Mouse (Mus musculus): ENCODE results near the gene Ntrk1.

Ntrk1 gene

DNA sequence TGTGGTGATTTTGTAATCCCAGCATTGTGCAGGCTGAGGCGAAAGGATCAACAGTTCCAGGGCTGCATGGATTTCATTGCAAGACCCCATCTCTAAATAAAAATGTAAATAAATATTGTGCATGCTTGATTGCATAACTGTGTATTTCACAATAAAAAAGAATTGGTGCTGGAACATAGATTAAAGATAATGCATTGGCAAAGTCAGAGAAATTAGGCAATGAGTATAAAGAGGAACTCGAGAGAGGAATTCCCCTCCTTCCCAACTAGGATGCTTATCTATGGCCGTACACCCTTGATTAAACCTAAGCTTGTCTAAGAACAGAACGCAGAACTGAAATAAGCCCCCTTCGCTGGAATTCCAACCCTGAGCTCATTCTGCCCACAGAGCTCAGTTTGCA lies 9.8 kb downstream of the Ntrk1 start:
- no peak for DNase-seq

DNA sequence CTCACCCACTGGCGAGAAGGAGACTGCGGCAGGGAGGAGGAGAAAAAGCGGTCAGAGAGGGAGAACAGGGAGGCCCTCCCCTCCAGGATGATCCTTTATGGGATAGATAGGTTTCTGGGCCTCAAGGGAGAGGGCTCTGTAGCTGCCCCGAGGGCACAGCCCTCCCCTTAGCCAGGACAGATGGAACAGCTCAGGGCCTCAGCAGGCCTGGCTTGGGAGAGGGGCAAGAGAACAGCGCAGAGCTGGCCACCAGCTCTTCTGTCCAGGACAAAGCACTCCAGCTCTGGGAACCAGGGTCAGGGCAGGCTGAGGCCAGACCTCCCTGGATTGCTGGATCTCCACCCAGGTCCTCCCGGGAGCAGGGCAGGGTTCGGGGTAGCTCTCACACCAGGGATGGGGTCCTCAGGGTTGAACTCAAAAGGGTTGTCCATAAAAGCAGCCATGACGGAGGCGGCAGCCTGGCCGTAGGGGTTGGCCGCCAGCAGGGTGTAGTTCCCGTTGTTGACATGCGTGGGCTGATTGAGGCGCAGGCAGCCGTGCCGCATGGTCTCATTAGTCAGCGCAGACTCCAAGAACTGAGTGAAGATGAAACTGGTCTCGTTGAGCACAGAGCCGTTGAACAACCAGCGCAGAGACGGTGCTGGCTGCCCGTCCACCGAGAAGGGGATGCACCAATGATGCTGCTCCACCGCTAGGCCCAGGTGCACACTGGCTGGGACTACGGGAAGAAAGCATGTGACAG lies 11.5 kb downstream of the Ntrk1 start:
- DNase-seq, result no peak

DNA sequence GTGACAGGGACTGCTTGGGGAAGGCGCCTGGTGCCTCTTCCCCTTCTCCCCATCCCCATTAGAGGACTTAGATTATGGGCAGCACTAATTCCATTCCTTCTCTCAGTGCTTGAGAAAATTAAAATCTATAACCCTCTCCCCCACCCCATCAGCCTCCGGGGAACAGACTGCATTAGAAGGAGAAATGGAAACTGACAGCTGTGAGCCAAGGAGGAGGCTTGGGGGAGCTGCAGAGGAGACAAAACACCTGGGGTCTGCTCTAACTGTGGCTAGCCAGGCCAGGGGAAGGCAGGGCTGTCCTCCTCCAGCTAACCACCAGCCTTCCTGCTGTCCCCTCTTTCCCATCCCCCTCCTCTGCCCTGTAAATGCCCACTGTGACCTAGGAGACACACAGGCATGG lies 15.9 kb downstream of the Ntrk1 start:
- DNase-seq, result no peak

DNA sequence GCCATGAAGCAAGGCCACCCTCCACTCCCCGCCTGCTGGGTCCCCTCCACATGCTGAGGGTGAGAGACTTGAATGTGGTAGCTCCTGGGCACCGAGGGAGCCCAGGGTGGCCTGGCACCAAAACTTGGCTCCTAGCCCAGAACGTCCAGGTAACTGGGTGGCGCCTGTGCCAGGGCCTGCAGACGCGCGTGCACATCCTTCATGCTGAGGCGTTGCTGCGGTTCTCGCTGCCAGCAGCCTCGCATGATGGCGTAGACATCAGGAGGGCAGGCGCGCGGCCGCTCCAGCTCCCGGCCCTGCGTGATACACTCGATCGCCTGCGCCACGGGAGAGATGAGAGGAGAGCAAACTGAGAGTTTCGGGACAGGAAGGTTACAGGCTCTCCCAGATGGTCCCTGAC lies 16.7 kb downstream of the Ntrk1 start:
- DNase-seq, result no peak

DNA sequence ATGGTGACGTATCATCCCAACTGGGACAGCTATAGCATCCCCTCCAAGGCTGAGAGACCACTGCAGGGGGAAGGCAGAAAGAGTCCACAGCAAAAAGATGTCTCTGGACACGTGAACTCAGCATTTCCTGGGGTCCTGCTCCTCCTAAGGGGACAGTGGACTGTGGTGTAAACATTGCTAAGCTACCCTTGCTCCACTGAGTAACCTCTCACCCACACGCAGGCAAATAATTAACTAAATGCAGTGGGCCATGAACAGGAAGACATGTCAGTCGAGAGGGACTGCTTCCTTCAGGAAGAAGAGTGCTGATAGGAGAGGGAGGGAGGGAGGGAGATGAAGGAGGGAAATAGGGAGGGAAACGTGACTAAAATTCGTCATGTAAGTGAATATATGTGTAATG lies 23.9 kb downstream of the Ntrk1 start:
- DNase-seq, result no peak

DNA sequence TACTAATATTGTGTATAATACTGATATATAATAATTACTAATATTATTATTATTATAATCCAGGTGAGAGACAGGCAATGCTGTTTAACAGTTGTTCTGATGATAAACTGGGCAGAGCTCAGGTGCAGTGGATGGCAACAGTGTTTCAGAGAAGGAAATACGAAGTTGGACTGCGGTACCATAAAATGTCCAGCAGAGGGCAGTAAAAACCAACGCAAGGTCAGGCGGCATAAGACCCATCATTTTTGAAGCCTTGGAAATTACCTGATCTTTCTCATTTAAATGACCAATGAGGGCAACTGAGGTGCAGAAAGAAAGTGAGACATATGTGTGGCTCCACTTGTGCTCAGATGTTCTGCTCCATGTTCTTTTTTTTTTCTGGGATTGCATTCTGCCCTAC lies 24.7 kb downstream of the Ntrk1 start:
- DNase-seq, result peak; percentile 57

DNA sequence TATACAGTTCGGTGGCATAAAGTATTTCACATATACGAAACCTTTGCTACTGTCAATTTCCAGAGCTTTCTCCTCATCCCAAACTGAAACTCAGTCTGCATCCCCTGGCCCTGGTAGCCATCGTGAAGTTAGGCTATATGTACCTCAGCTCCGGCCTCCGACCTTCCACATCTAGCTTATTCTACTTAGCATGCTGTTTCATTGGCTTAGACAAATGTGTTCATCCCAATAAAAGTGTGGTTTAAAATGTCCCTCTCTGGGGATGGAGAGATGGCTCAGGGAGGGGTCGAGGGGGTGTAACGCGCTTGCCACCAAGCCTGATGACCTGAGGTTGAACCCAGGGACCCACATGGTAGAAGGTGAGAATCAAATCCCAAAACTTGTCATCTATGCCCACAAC lies 25.5 kb downstream of the Ntrk1 start:
- no peak for DNase-seq

DNA sequence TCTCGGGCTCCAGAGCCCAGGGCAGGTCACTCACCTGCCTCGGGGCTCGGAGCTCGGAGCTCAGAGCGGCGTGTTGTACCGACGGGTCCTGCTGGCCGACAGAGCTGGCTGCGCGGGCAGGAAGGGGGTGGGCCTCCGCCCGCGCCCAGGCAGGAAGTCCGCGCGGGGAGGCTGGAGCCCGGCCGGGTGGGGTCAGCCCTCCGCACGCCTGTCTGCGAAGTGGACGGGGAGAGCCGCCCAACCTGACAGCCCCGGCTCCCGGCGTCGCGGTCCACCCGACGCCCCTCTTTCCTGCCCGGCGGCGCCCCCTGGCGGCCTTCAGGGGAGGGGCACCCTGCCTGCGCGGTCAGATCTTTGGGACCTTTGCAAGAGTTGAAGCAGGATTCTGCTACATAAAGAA lies 26.1 kb downstream of the Ntrk1 start:
- peak; percentile 90 for DNase-seq

DNA sequence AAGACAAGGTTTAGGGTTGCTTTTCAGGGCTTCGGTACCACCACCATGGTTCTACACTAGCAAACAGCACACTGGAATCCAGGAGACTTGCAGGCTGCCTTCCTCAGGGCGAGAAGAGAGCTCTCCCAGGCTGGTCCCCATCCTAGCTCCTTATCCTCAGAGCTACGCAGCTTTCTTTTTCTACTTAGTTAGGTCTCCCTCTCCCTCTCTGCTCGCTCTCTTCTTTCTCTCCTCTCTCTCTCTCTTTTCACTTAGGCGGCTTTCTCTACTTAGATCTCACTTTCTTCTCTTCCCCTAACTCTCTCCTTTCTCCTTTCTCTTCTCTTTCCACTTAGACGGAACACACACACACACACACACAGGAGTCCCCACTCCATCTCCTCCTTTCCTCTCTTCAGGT lies 26.5 kb downstream of the Ntrk1 start:
- no peak for DNase-seq

DNA sequence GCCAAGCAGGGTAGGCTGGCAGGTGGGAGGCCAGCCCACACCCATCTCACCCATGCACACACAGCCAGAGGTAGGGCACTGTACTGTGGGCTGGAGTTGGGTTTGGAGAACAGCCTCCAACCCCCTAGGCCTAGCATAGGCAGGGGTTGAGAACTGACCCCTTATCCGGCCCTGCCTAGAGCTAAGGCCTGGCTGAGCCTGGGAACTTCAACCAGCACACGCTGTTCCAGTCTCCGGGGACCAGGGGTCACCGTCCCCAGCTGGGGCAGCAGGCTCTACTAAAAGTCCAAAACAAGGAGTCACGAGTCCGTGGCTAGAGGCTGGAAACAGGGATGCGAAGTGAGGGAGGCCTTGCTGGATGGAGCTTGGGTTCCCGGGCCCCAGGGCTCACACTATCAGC lies 27.2 kb downstream of the Ntrk1 start:
- no peak for DNase-seq

DNA sequence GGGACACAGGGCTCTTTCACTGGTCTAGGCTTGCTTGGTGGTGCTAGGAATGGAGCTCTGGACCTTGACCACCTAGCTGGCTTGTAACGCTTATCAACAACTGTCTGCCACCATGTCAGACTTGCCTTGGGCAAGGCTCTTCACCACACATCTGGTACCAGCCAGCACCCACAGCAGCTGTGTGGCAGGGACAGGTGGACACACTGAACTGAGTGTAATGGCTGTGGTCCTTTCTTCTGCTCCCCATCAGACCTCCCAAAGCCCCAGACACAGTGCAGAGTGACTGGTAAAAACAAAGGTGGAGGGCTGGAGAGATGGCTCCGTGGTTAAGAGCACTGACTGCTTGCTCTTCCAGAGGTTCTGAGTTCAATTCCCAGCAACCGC lies 28.7 kb downstream of the Ntrk1 start:
- DNase-seq, result no peak

DNA sequence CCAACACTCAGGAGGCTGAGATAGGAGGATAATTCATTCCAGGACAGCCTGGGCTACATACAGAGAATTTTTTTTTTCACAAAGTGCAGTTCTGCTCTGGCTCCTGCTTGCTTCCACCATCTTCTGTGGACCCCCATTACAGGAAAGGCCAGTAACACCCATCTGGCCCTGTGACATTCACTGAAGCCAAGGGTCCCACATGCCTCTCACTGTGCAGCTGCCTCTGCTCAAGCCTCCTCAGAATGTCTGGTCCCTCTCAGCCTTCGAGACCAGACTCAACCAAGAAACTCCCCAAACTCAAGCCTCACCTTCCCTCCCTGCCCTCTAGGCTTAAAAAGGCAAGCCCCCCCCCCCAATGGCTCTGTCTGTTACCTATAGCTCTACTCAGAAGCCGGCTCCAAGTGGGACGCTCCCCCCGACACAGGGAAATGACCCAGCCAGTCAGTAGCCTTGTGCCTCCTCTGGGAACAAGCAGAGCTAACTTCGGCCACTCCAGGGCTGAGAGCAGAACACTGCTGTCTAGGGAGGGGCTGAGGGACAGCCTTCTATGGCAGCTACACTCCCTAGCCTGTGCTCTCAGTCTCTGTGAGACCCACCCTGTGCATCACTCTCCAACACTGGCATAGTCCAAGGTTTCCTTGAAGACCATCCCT lies 29.2 kb downstream of the Ntrk1 start:
- peak; percentile 36 for DNase-seq

DNA sequence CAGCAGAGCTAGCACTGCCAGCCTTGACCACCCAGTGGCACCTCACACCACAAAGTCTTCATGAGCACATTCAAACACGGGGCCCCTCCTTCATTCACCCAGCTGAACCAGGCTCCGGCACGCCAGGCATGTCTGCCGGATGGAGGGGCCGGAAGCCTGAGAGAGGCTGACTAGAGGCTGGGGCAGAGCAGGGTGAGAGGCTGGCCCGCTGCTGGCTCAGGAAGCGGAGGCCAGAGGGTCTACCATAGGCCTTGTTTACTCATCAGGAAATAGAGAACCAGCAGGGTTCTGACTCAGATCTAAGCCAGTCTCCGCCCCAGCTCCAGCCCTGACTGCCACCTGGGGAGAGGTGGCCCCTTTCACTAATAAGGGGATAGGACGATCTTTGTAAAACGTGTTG lies 29.9 kb downstream of the Ntrk1 start:
- DNase-seq, result peak; percentile 82

DNA sequence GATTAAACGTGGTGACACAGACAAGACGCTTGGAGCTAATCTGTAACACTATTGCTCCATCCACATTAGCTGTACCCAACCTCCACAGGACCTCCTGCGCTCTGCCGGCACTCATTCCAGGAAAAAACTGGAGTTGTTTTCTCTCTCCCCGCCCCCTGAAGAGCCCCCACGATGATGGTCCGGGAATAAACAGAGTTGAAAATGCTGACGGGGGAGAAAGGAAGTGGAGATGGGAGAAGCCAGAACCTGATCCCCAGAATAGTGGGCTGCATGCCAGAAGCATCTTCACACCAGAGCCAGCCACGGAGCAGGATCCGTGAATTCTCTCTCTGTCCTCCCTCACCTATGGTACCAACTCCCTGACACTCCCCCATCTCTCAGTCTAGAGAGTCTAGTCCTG lies 30.5 kb downstream of the Ntrk1 start:
- no peak for DNase-seq

DNA sequence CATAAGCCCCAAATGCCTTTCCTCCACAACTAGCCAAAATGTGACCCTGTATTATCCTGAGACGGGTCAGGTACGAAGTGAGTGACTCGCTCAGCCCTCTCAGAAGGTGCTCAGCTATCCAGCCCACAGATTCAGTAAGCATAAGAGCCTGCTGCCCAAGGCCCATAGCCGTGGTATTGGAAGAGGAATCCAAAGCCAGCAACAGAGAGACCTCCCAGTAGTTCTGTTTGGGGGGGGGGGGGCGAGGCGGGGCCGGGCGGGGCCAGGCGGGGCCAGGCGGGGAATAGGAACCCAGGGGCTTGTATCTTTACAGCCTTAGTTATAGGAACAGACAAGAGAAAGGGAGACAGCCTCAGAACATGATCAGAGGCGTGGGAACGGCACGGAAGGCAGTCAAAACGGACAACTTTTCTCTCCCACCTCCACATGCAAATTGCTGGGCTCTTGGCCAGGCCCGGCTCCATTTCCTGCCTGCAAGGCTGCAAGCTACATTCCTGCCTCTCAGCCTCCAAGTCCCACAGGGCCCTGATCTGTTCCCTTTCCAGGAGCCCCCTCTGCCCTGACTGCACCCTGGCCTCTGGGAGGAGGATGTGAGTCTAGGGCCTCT lies 31.2 kb downstream of the Ntrk1 start:
- DNase-seq, result peak; percentile 46

DNA sequence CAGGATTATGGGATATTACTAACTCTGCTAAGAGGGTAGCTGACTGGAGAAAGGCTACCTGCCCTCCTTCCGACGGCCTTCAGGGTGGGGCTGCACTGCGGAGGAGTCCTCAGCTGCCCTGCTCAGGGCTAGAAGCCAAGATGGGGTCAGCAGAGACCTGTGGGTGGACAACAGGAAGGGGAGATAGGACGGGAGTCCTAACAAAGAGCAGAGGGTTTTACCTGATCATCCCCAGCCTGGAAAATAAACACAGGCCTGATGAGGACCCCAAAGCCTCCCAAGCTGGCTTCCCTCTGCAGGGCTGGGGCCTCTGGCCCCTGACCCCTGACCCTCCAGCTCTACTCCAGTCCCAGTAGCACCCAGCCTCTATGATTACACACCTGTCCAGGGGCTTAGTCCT lies 31.8 kb downstream of the Ntrk1 start:
- DNase-seq, result no peak

DNA sequence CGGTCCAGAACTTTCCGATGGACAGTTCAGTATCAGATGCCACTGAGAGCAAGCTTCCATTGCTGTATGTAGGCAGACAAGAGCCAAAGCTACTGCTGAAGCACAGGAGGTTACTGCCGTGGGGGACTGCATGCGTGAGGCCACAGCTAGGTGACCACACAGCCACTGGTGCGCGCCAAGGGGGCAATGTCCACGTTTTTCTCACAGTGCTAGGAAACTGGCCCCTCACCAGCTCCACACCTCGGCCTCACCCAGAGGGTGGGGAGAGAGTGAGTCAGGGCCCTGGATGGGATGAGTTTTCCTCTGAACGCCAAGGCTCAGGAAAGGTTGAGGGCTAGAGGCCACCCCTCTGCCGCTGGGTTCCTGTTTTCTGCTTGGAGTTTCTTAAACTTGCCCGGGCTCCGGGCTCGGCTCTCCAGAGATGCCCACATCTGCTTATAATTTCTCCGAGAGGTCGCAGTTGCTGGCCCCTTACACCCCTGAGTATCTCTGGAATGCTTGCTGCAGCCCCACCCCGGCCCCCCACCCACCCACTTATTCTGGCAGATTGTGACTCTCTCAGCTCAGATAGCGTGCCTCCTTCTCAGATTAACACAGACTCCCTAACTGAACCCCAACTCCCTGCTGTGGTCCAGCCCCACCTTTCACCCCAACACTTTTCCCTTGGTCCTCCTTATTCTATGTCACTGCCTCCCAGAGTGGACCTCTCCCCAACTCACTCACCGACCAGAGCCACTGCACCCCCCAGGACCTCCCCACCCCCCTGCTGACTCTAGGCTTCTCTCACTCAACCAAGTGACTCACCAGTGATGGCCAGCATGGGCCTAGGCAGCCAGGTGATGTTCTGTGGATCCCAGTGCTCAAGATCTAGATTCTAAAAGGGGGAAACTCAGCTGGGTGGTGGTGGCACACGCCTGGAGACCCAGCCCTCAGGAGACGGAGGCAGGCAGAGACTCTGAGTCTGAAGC lies 33.3 kb downstream of the Ntrk1 start:
- no peak for DNase-seq

DNA sequence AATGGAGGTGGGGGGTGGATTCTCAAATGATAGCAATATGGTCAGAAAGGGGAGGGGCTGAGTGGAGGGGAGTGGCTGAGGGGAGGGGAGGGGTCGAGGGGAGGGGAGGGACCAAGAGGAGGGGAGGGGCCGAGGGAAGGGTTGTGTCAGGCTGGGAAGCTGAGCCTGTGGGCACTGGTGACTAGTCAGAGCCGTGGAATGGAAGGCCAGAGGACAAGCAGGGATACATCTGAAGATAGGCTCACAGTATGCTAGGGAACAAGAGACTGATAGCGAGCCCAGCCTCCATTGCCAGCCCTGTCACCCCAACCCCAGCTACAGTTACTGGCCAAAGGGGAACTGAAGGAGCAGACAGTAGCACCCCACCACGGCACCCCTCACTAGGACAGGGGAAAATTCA lies 36.3 kb downstream of the Ntrk1 start:
- DNase-seq, result no peak

DNA sequence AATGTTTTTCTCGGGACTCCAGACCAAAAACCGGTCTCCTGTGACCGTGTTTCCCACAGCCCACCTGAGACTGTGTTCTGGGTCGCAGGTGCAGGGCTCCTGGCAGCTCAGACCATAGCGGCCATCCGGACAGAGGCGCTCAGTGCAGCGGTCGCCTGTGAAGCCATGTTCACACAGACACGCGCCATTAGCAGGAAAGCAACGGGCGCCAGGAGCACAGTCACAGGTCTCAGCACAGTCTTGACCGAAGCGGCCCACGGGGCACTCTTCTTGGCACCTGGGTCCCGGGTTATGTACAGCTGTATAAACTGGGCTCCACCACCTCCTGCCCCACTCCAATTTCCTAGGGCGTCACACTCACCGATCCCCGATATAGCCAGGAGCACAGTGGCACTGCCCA lies 38.5 kb downstream of the Ntrk1 start:
- no peak for DNase-seq

DNA sequence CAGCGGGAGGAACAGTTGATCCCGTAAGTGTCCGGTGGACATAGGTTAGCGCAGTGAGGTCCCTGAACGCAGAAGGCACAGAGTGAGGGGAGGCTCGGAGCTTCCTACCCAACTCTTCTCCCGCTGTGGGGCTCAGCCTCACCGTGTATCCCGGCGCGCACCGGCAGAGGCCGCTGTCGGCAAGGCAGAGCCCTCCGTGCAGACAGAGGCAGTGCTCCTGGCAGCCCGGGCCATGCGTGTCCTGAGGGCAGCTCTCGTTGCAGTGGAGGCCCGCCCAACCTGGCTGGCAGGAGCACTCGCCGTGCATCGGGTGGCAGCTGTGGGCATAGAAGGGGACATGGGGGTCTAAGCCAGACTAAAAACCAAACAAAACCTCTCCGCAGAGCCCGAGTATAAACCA lies 39.0 kb downstream of the Ntrk1 start:
- DNase-seq, result peak; percentile 95

DNA sequence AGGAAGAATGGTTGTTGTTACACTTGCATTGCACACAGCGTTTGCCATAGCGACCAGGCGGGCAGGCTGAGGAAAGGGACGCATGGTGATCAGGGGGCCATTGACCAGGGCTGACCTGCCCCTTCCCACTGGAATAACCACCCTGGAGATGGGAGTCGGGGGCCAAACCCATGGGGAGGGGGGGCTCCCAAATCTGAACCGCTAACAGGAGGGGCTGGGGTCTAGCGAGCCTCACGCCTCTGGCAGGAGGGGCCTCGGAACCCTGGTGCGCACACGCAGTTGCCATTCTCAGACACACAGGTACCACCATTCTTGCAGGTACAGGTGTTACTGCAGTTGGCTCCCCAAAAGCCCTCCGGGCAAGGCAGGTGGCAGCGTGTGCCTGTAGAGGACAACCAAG lies 41.1 kb downstream of the Ntrk1 start:
- DNase-seq, result no peak

DNA sequence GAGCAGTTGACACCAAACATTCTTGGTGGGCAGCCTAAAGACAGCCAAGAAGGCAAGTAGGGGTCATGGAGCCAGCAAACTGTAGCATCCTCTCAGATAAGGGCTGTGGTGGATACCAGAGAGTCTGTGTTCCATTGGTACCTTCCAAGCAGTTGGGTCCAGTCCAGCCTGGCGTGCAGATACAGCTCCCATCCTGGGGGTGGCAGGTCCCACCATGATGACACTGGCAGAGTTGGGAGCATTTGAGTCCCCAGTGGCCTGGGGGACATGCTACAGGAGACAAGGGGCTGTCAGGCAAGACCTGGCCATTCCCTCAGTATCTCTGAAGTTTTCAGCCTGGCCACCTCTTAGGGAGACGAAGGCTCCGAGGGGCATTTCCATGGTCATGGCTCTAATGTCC lies 42.4 kb downstream of the Ntrk1 start:
- DNase-seq, result no peak

DNA sequence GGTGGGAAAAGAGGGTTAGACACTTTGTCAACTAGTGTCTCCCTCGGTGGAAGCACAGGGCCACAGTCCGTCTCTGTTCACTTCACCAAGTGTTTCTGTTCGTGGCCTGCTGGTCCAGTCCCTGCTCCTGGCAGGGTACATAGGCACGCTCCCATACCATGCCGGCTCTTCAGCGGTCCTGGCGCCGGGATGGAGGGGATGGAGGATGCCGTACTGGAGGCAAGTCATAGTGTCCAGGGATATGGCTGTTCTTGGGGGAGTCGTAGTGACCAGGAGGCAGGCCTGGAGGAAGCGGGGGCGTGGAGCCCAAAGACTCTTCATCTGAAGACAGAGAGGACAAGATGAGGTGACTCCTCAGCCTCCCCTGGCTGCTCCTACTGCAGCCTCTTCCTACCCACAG lies 45.0 kb downstream of the Ntrk1 start:
- DNase-seq, result no peak
